In the genomic region with DNA sequence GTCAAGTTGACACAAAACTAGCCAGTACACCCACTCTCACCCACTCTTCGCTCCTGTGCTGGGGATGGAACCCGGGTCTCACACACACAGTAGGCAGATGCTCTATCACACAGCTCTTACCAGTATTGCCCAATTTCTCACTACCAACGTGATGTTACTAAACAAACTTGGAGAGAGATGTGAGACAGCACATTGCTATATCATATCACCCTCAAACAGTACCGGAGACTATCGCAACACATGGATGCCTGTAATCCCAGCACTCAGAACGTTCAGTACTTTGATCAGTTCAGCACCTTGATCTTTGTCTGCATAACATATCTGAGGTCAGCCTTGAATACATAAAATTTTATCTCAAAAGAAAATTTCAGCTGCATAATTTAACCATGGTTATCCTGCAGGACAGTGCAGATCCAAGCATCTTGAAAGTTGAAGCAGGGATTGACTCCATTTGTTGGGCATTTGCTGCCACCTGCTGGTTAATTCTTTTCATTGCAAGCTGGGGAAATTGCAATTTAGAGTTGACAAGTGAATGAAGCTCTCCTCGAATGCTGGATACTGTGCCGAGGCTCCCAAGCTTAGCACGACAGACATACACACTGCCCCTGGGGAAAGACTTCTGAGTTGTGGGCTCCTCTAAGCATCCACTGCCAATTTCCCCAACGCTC, we compare ENCODE assay signal across 8 mouse cellular contexts. TPM values are rescaled to one million over a fixed set of nuclear protein-coding genes. Genes with fewer than 3 reads are reported as not detected.
DNase-seq lines count a peak whose midpoint lies in the region; ATAC-seq lines count a peak whose summit lies in the region.

No protein-coding gene starts in this region.

- H3K9ac ChIP-seq in heart, embryonic 12.5 days: no peak overlapping the region
- no peak overlapping the region for H3K9ac ChIP-seq in stomach, embryonic 16.5 days (ENCODE audit: low read length)

- peak; percentile 79 for DNase-seq in heart, embryonic 10.5 days (ENCODE audit: low spot score)
- peak; percentile 87 for DNase-seq in adipocyte (ENCODE audit: low spot score)
- peak; percentile 75 for DNase-seq in embryonic facial prominence, embryonic 10.5 days (ENCODE audit: low spot score)
- peak; percentile 77 for DNase-seq in heart, postnatal 4 days
- DNase-seq in left cerebral cortex, postnatal 14 days (ENCODE audit: low spot score in 2 of 2): peak; percentile 80
- DNase-seq in midbrain, embryonic 10.5 days (ENCODE audit: low spot score): peak; percentile 72

- H3K9me3 ChIP-seq in heart, embryonic 10.5 days: no peaks in the 10 kb centered on the region
- H3K9me3 ChIP-seq in heart, embryonic 12.5 days (replicated peaks): no peaks in the 10 kb centered on the region
- no peaks in the 10 kb centered on the region for H3K9me3 ChIP-seq in embryonic facial prominence, embryonic 10.5 days
- no peaks in the 10 kb centered on the region for H3K9me3 ChIP-seq in midbrain, embryonic 10.5 days (replicated peaks)
- no peaks in the 10 kb centered on the region for H3K9me3 ChIP-seq in stomach, embryonic 16.5 days (replicated peaks; ENCODE audit: control insufficient read depth, low read length)

- no peak overlapping the region for H3K4me2 ChIP-seq in heart, embryonic 12.5 days
- peak overlapping the region; percentile 32; the same call in 1 of the 2 replicates for H3K4me2 ChIP-seq in stomach, embryonic 16.5 days (ENCODE audit: low read depth, low read length)

- 44% methylated on average over 10 of the region's 10 CpGs for WGBS in heart, embryonic 10.5 days
- WGBS in heart, embryonic 12.5 days: 45% methylated on average over 10 of the region's 10 CpGs
- 45% methylated on average over 10 of the region's 10 CpGs for WGBS in embryonic facial prominence, embryonic 10.5 days
- WGBS in midbrain, embryonic 10.5 days: 45% methylated on average over 10 of the region's 10 CpGs
- 44% methylated on average over 10 of the region's 10 CpGs for whole genome bisulfite sequencing in stomach, embryonic 16.5 days

- H3K27me3 ChIP-seq in heart, embryonic 10.5 days (ENCODE audit: insufficient read depth, poor library complexity, severe bottlenecking): no peaks in the 10 kb centered on the region
- no peaks in the 10 kb centered on the region for H3K27me3 ChIP-seq in heart, embryonic 12.5 days (replicated peaks)
- H3K27me3 ChIP-seq in embryonic facial prominence, embryonic 10.5 days (replicated peaks; ENCODE audit: low read depth, poor library complexity, severe bottlenecking): no peaks in the 10 kb centered on the region
- no peaks in the 10 kb centered on the region for H3K27me3 ChIP-seq in midbrain, embryonic 10.5 days (ENCODE audit: low read depth, poor library complexity, severe bottlenecking)
- H3K27me3 ChIP-seq in stomach, embryonic 16.5 days (ENCODE audit: control insufficient read depth, insufficient read depth, low read length): no peaks in the 10 kb centered on the region

- H3K27ac ChIP-seq in heart, embryonic 10.5 days: no peak overlapping the region
- no peak overlapping the region for H3K27ac ChIP-seq in heart, embryonic 12.5 days (ENCODE audit: poor library complexity, severe bottlenecking)
- no peak overlapping the region for H3K27ac ChIP-seq in embryonic facial prominence, embryonic 10.5 days (replicated peaks)
- H3K27ac ChIP-seq in midbrain, embryonic 10.5 days (replicated peaks): no peak overlapping the region
- no peak overlapping the region for H3K27ac ChIP-seq in stomach, embryonic 16.5 days (ENCODE audit: low read length)

- intact Hi-C loops in left cerebral cortex, postnatal 14 days (cut with DNase I): loop anchor here (1.0 kb wide), 1 partner anchor 32 kb away; no protein-coding TSS in a partner anchor

- no peaks in the 10 kb centered on the region for H3K36me3 ChIP-seq in heart, embryonic 10.5 days
- no peaks in the 10 kb centered on the region for H3K36me3 ChIP-seq in heart, embryonic 12.5 days
- H3K36me3 ChIP-seq in embryonic facial prominence, embryonic 10.5 days (replicated peaks): no peaks in the 10 kb centered on the region
- H3K36me3 ChIP-seq in midbrain, embryonic 10.5 days: no peaks in the 10 kb centered on the region
- H3K36me3 ChIP-seq in stomach, embryonic 16.5 days (ENCODE audit: control insufficient read depth, insufficient read depth, low read length): no peaks in the 10 kb centered on the region

- H3K4me1 ChIP-seq in heart, embryonic 10.5 days: no peaks in the 10 kb centered on the region
- H3K4me1 ChIP-seq in heart, embryonic 12.5 days (replicated peaks): no peaks in the 10 kb centered on the region
- H3K4me1 ChIP-seq in embryonic facial prominence, embryonic 10.5 days: no peaks in the 10 kb centered on the region
- H3K4me1 ChIP-seq in midbrain, embryonic 10.5 days: no peaks in the 10 kb centered on the region
- H3K4me1 ChIP-seq in stomach, embryonic 16.5 days (ENCODE audit: control insufficient read depth, insufficient read depth, low read length): peaks cover 3% of the 10 kb centered on the region; the same call in 1 of the 2 replicates

- H3K4me3 ChIP-seq in heart, embryonic 10.5 days: no peak overlapping the region
- H3K4me3 ChIP-seq in heart, embryonic 12.5 days: no peak overlapping the region
- no peak overlapping the region for H3K4me3 ChIP-seq in embryonic facial prominence, embryonic 10.5 days
- H3K4me3 ChIP-seq in midbrain, embryonic 10.5 days: no peak overlapping the region
- no peak overlapping the region for H3K4me3 ChIP-seq in stomach, embryonic 16.5 days (replicated peaks; ENCODE audit: low read length)

- no peak for ATAC-seq in heart, embryonic 12.5 days (ENCODE audit: insufficient number of reproducible peaks, low FRiP score)
- no peak for ATAC-seq in stomach, embryonic 16.5 days (ENCODE audit: insufficient read depth, low FRiP score)

RNA-seq across cellular contexts. Expression of a gene that starts 15.0 kb away (rescaled TPM):
- 98.2 and 118 TPM in 2 replicates for polyA plus RNA-seq in heart, embryonic 10.5 days (2016; fragmentation: Nextera tagmentation; extraction: Ambion mirVana)
- 71.6 and 73.6 TPM in 2 replicates for polyA plus RNA-seq in heart, embryonic 12.5 days (2016; fragmentation: Nextera tagmentation; extraction: Ambion mirVana)
- 150 and 152 TPM in 2 replicates for polyA plus RNA-seq in embryonic facial prominence, embryonic 10.5 days (2016; fragmentation: Nextera tagmentation; extraction: Ambion mirVana)
- total RNA-seq in heart, postnatal 4 days (2021): 10 to 100 TPM; 45.1 to 52.7 TPM
- total RNA-seq in left cerebral cortex, postnatal 14 days (2021): 10 to 100 TPM; 46.6 to 52.8 TPM
- 133 and 142 TPM in 2 replicates for polyA plus RNA-seq in midbrain, embryonic 10.5 days (2016; fragmentation: Nextera tagmentation; extraction: Ambion mirVana)
- 64.9 and 68.5 TPM in 2 replicates for polyA plus RNA-seq in stomach, embryonic 16.5 days (2015; fragmentation: Nextera tagmentation; extraction: Ambion mirVana)

RNA-seq across cellular contexts. Expression of a gene that starts 20.5 kb away (rescaled TPM):
- 361 and 393 TPM in 2 replicates for polyA plus RNA-seq in heart, embryonic 10.5 days (2016; fragmentation: Nextera tagmentation; extraction: Ambion mirVana)
- 129 and 209 TPM in 2 replicates for polyA plus RNA-seq in heart, embryonic 12.5 days (2016; fragmentation: Nextera tagmentation; extraction: Ambion mirVana)
- 184 and 196 TPM in 2 replicates for polyA plus RNA-seq in embryonic facial prominence, embryonic 10.5 days (2016; fragmentation: Nextera tagmentation; extraction: Ambion mirVana)
- total RNA-seq in heart, postnatal 4 days (2021): 100 to 1,000 TPM; 168 to 174 TPM
- total RNA-seq in left cerebral cortex, postnatal 14 days (2021): 100 to 1,000 TPM; 333 to 369 TPM
- 131 and 201 TPM in 2 replicates for polyA plus RNA-seq in midbrain, embryonic 10.5 days (2016; fragmentation: Nextera tagmentation; extraction: Ambion mirVana)
- polyA plus RNA-seq in stomach, embryonic 16.5 days (2015; fragmentation: Nextera tagmentation; extraction: Ambion mirVana): 1,904 and 1,931 TPM in 2 replicates

RNA-seq across cellular contexts. Expression of a gene that starts 26.9 kb away (rescaled TPM):
- 86.3 and 113 TPM in 2 replicates for polyA plus RNA-seq in heart, embryonic 10.5 days (2016; fragmentation: Nextera tagmentation; extraction: Ambion mirVana)
- polyA plus RNA-seq in heart, embryonic 12.5 days (2016; fragmentation: Nextera tagmentation; extraction: Ambion mirVana): 23.6 and 39.2 TPM in 2 replicates
- 55.1 and 61.0 TPM in 2 replicates for polyA plus RNA-seq in embryonic facial prominence, embryonic 10.5 days (2016; fragmentation: Nextera tagmentation; extraction: Ambion mirVana)
- 10 to 100 TPM; 35.5 to 37.4 TPM for total RNA-seq in heart, postnatal 4 days (2021)
- 100 to 1,000 TPM; 269 to 360 TPM for total RNA-seq in left cerebral cortex, postnatal 14 days (2021)
- polyA plus RNA-seq in midbrain, embryonic 10.5 days (2016; fragmentation: Nextera tagmentation; extraction: Ambion mirVana): 32.3 and 55.8 TPM in 2 replicates
- 524 and 598 TPM in 2 replicates for polyA plus RNA-seq in stomach, embryonic 16.5 days (2015; fragmentation: Nextera tagmentation; extraction: Ambion mirVana)

RNA-seq across cellular contexts. Expression of a gene that starts 46.9 kb away (rescaled TPM):
- polyA plus RNA-seq in heart, embryonic 10.5 days (2016; fragmentation: Nextera tagmentation; extraction: Ambion mirVana): 10.6 and 15.7 TPM in 2 replicates
- polyA plus RNA-seq in heart, embryonic 12.5 days (2016; fragmentation: Nextera tagmentation; extraction: Ambion mirVana): 24.7 and 25.0 TPM in 2 replicates
- polyA plus RNA-seq in embryonic facial prominence, embryonic 10.5 days (2016; fragmentation: Nextera tagmentation; extraction: Ambion mirVana): 4.9 and 10.0 TPM in 2 replicates
- 10 to 100 TPM; 26.7 to 28.1 TPM for total RNA-seq in heart, postnatal 4 days (2021)
- total RNA-seq in left cerebral cortex, postnatal 14 days (2021): 100 to 1,000 TPM; 740 to 758 TPM
- polyA plus RNA-seq in midbrain, embryonic 10.5 days (2016; fragmentation: Nextera tagmentation; extraction: Ambion mirVana): 6.8 and 7.5 TPM in 2 replicates
- 3.7 and 3.8 TPM in 2 replicates for polyA plus RNA-seq in stomach, embryonic 16.5 days (2015; fragmentation: Nextera tagmentation; extraction: Ambion mirVana)
